Mouse (Mus musculus): Measurements from ENCODE around the gene Fuz.

Gene Fuz

DNA sequence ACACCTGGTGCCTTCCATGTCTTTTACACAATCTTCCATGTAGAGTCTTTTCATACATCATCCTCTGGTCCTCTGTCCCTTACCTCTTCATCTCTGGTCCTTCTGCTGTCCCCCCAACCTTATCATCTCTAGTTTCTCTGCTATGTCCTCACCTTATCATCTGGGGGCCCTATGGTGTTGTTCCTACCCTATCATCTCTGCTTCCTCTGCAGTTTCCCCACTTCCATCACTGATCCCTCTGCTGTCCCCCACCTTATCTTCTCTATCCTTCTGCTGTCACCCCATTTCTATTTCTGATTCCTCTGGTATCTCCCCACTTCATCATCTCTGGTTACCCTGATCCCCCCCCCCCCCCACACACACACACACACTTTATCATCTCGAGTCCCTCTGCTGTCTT, 32.7 kb downstream of the Fuz start:
- DNase-seq (ENCODE audit: low read depth, low spot score) = no peak

DNA sequence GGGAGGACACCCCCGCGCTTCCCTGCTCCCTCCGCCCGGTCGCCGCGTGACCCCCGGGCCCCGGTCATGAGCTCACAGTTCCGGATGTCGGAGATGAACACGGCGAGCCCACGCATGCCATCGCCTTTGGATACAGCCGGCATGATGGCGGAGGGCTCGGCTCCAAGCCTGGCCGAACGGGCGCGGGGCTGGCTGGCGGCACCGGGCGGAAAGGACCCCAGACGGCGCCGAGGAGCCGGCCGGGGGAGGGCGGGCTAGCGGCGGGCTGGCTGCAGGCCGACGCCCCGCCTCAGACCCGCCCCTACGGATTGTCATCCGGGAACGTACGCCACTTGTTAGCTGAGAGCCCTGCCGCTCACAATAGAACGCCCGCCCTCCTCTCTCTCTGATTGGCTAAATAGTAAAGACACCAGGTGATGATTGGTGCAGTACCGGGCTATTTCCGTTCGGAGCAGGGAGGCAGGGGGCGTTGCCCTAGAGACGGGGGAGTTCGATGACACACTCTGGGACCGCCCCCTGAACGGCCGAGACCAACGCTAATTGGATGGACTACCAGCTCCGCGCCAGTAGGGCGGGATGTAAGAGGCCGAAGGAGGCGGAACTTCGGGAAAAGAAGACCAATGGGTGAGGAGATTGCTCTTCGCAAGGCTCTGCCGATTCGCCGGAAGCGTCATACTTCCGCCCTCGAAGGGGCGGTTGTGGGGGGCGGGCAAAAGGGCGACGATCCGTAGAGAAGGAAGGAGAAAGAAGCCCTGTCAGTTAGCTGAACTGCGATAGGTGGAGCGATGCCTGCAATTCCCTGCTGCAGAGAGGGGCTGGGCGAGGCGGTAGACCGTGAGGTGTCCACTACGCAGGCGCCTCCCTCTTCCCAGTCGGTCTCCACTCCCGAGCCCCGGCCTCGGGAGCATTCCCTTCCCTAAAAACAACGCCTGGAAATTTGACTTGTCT, 33.6 kb downstream of the Fuz start, which contains the start of gene Ap2a1:
Gene Ap2a1, minus strand, starts transcription at position 293 of the 948 bp plus-strand sequence.
- DNase-seq (ENCODE audit: low read depth, low spot score) = peak; percentile 100

DNA sequence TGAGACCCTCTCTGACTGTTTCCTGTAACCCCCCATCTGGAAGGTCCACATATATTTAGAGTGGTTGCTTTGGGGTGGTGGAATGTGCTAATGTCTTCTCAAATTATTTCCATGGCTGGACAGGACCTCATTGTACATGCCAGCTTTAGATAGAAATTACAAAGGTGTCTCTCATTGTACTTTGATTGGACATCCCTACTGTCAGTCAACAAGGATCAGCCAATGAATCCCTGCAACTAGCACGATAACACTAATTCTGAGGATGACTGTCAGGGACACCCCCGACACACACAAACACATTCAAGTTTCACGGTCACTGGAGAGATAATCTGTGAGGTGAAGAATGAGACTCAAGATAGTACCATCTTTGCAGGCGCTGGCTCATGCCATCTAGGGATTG, 42.8 kb downstream of the Fuz start:
- no peak for DNase-seq (ENCODE audit: low read depth, low spot score)

DNA sequence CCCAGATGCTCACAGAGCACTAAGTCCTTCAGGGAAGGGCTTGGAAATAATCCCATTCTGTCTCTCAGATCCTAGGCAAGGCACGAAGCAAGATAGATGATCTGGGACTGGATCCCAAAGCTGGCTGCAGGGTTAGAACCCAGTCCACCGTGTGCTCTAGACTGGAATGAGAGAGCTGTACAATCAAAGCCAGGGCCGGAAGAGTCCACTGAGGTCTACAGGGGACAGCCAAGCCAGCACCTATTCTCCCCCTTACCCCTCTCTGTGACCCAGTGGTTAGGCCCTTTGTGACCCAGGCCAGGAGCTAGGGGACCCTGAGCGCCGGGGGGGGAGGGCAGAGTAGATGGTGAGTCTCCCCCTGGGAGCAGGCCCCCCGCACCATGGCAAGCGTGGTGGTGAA, 47.0 kb downstream of the Fuz start, which contains the start of gene Tsks:
Gene Tsks, plus strand, starts transcription at position 301 of the 400 bp plus-strand sequence.
- no peak for DNase-seq (ENCODE audit: low read depth, low spot score)

DNA sequence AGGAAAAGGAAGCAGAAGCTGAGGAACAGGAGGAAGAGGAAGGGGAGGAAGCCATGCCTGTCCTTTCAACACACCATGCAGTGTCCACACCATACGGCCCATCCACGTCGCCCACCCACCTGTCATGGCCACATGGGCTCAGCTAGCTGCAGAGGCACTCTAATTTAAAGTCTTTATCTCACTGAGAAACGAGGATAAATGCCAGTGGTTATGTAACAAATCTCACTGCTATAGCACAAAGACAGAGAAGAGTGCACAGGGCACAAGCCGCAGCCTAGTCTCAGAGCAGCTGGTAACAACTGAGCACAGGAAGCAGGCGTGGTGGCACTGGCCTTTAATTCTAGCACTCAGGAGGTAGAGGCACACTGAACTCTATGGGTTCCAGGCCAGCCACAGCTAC, 54.0 kb downstream of the Fuz start:
- no peak for DNase-seq (ENCODE audit: low read depth, low spot score)

DNA sequence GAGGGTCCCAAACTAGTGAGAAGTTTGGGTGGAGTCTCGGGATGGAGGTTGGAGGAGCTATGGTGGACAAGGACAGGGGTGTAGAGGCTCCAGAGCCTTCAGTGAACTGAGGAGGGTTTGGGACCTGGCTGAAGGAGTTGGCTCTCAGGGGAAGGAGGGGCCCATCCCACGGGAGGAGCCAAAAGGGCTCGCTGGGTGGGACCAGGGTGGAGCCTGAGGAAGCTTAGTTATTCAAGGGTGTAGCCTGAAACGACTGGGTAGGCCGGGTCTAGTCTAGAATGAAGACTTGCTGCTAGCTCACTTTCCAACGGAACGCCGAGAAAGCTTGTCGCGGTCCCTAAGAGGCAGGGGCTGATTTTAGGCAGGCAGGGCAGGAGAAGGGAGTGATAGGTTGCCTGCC, 56.1 kb downstream of the Fuz start:
- DNase-seq (ENCODE audit: low read depth, low spot score) = peak; percentile 10

Data from A20 (cell line).